Mouse (Mus musculus) hindbrain, embryonic 14.5 days (tissue): ENCODE measurements at regions not wholly inside any gene's neighbourhood (a gene's known extent, or its start where the extent isn't known, plus 50 kb on each side); places are given as distances from the start of the nearest gene placed in this dataset.

ENCODE experiments used
- ATAC-seq: fragments of 200-750 bp; cut with Nextera tagmentation; 2 replicates; pipeline ENCODE4 v1.8.0; 2017; ENCODE audit warnings: moderate number of reproducible peaks, mild to moderate bottlenecking, moderate TSS enrichment, moderate library complexity; ENCODE audit not compliant: low FRiP score
- DNase-seq: peaks from one replicate; pipeline ENCODE4 v3.0.0-alpha.2; 2015; ENCODE audit warnings: low spot score
- H3K27ac ChIP-seq: fragments of 300-500 bp; sonication (generic); 2 replicates; pipeline ENCODE4 v1.5.1; 2014; ENCODE audit warnings: mild to moderate bottlenecking, moderate library complexity
- H3K27me3 ChIP-seq: fragments of 300-500 bp; sonication (generic); 2 replicates; pipeline ENCODE4 v1.6.1; 2014; ENCODE audit warnings: mild to moderate bottlenecking, low read length, mixed read lengths; ENCODE audit not compliant: control insufficient read depth, insufficient read depth
- H3K36me3 ChIP-seq: fragments of 300-500 bp; sonication (generic); replicated peaks from 2 replicates; pipeline ENCODE4 v1.6.1; 2014; ENCODE audit not compliant: control insufficient read depth, insufficient read depth
- H3K4me1 ChIP-seq: fragments of 300-500 bp; sonication (generic); replicated peaks from 2 replicates; pipeline ENCODE4 v1.6.1; 2014; ENCODE audit warnings: antibody characterized with exemption, low read length, mixed read lengths; ENCODE audit not compliant: control insufficient read depth, insufficient read depth
- H3K4me2 ChIP-seq: fragments of 300-500 bp; sonication (generic); replicated peaks from 2 replicates; pipeline ENCODE4 v1.6.1; 2014; ENCODE audit warnings: mild to moderate bottlenecking, moderate library complexity
- H3K4me3 ChIP-seq: fragments of 300-500 bp; sonication (generic); replicated peaks from 2 replicates; pipeline ENCODE4 v1.5.1; 2014; ENCODE audit warnings: mild to moderate bottlenecking, low read length
- H3K9ac ChIP-seq: fragments of 300-500 bp; sonication (generic); 2 replicates; pipeline ENCODE4 v1.6.1; 2014
- H3K9me3 ChIP-seq: fragments of 300-500 bp; sonication (generic); 2 replicates; pipeline ENCODE4 v1.6.1; 2016; ENCODE audit warnings: low read length; ENCODE audit not compliant: control insufficient read depth
- WGBS: fragments of 180-500 bp; shearing (Covaris S2); extraction: QIAGEN DNeasy Blood & Tissue Kit; methylation state at CpG from one replicate; pipeline ENCODE4 v1.1.7; 2014; 5-methylcytosine and 5-hydroxymethylcytosine counted together

GRCm38 (mm10) chr4:73163271-73163727 is 241.6 kb downstream of the Gm11487 start:
- Histone ChIP-seq H3K27ac (no peak overlapping the region), H3K9me3 (no peaks in the 10 kb centered on the region), H3K4me2 (no peak overlapping the region), H3K4me1 (no peaks in the 10 kb centered on the region), H3K9ac (no peak overlapping the region), H3K36me3 (no peaks in the 10 kb centered on the region), H3K27me3 (no peaks in the 10 kb centered on the region), H3K4me3 (no peak overlapping the region)
- ATAC-seq (peak; percentile 79), DNase-seq (no peak)
- WGBS: 31% methylated on average over 3 of the region's 3 CpGs
